Mouse (Mus musculus) kidney, postnatal 0 days (tissue): ENCODE measurements around the gene Wdr89. TPM values are rescaled to one million over a fixed set of nuclear protein-coding genes. Genes with fewer than 3 reads are reported as not detected.

Source experiments
- ATAC-seq: fragments of 200-750 bp; cut with Nextera tagmentation; replicated peaks from 2 replicates; pipeline ENCODE4 v1.8.0; 2017; ENCODE audit warnings: low read depth, moderate number of reproducible peaks, moderate TSS enrichment, moderate library complexity; ENCODE audit not compliant: low FRiP score
- DNase-seq: peaks from one replicate; pipeline ENCODE4 v3.0.0-alpha.2; 2016; ENCODE audit warnings: low spot score
- H3K27ac ChIP-seq: fragments of 300-500 bp; sonication (generic); 2 replicates; pipeline ENCODE4 v1.5.1; 2014; ENCODE audit warnings: mild to moderate bottlenecking
- H3K27me3 ChIP-seq: fragments of 300-500 bp; sonication (generic); 2 replicates; pipeline ENCODE4 v1.6.1; 2014; ENCODE audit warnings: low read length, mixed read lengths; ENCODE audit not compliant: insufficient read depth
- H3K36me3 ChIP-seq: fragments of 300-500 bp; sonication (generic); 2 replicates; pipeline ENCODE4 v1.6.1; 2014; ENCODE audit warnings: low read length, mixed read lengths; ENCODE audit not compliant: insufficient read depth
- H3K4me1 ChIP-seq: fragments of 300-500 bp; sonication (generic); replicated peaks from 2 replicates; pipeline ENCODE4 v1.6.1; 2014; ENCODE audit warnings: antibody characterized with exemption, low read length, mixed read lengths; ENCODE audit not compliant: insufficient read depth
- H3K4me2 ChIP-seq: fragments of 300-500 bp; sonication (generic); 2 replicates; pipeline ENCODE4 v1.6.1; 2014; ENCODE audit warnings: mild to moderate bottlenecking, low read length, moderate library complexity, mixed read lengths
- H3K4me3 ChIP-seq: fragments of 300-500 bp; sonication (generic); replicated peaks from 2 replicates; pipeline ENCODE4 v1.5.1; 2014; ENCODE audit warnings: low read depth, low read length
- H3K9ac ChIP-seq: fragments of 300-500 bp; sonication (generic); 2 replicates; pipeline ENCODE4 v1.6.1; 2014; ENCODE audit warnings: low read depth, low read length
- H3K9me3 ChIP-seq: fragments of 300-500 bp; sonication (generic); replicated peaks from 2 replicates; pipeline ENCODE4 v1.6.1; 2016; ENCODE audit warnings: low read length, inconsistent platforms, mixed read lengths
- CTCF ChIP-seq: IDR thresholded peaks from 2 replicates; pipeline ENCODE4 v1.5.1; 2016; ENCODE audit warnings: antibody characterized with exemption, low read depth, mild to moderate bottlenecking, moderate library complexity
- WGBS: fragments of 180-500 bp; shearing (Covaris S2); extraction: QIAGEN DNeasy Blood & Tissue Kit; methylation state at CpG from one replicate; pipeline ENCODE4 v1.1.7; 2014; 5-methylcytosine and 5-hydroxymethylcytosine counted together
- polyA plus RNA-seq: library from polyadenylated mRNA; unstranded; fragments of >200 nt; fragmentation: Nextera tagmentation; extraction: Ambion mirVana; gene quantifications from 2 replicates; pipeline ENCODE4 v1.2.1, GENCODE M21; 2015

The Wdr89 gene
- polyA plus RNA-seq, 1 experiment from 2014 or later = 9.9 TPM

GRCm38 (mm10) chr12:75595291-75596153, 73.8 kb downstream of the Wdr89 start:
- H3K4me2 ChIP-seq = peak overlapping the region; percentile 87
- under 1% methylated on average over 88 of the region's 97 CpGs for WGBS
- H3K4me1 ChIP-seq = peaks cover 3% of the 10 kb centered on the region; the same call in 1 of the 2 replicates
- DNase-seq (peak; percentile 33), ATAC-seq (peak; percentile 9)
- no peak for TF ChIP-seq CTCF
- peaks cover 13% of the 10 kb centered on the region; the same call in 1 of the 2 replicates for H3K36me3 ChIP-seq
- H3K9ac ChIP-seq = peak overlapping the region; percentile 96
- H3K4me3 ChIP-seq = peak overlapping the region; percentile 99
- no peaks in the 10 kb centered on the region for H3K27me3 ChIP-seq
- no peaks in the 10 kb centered on the region for H3K9me3 ChIP-seq
- peak overlapping the region; percentile 98 for H3K27ac ChIP-seq

- TF ChIP-seq CTCF = no peak
- Histone ChIP-seq H3K4me1 (peaks cover 3% of the 10 kb centered on the region; the same call in 1 of the 2 replicates), H3K27ac (no peak overlapping the region), H3K4me2 (peak overlapping the region; percentile 87), H3K27me3 (no peaks in the 10 kb centered on the region), H3K9ac (no peak overlapping the region), H3K9me3 (no peaks in the 10 kb centered on the region), H3K36me3 (peaks cover 17% of the 10 kb centered on the region), H3K4me3 (peak overlapping the region; percentile 99)
- DNase-seq = no peak
- WGBS = 35% methylated on average over 5 of the region's 5 CpGs
- ATAC-seq = no peak
Measured at GRCm38 (mm10) chr12:75594404-75594803, 74.9 kb downstream of the Wdr89 start.

- H3K4me2 ChIP-seq = peak overlapping the region; percentile 87; the same call in 1 of the 2 replicates
- ATAC-seq = no peak
- no peak overlapping the region for H3K4me3 ChIP-seq
- no peak for DNase-seq
- peaks cover 17% of the 10 kb centered on the region for H3K36me3 ChIP-seq
- H3K9ac ChIP-seq = no peak overlapping the region
- 70% methylated on average over 4 of the region's 4 CpGs for WGBS
- no peaks in the 10 kb centered on the region for H3K27me3 ChIP-seq
- H3K27ac ChIP-seq = no peak overlapping the region
- H3K4me1 ChIP-seq = peaks cover 3% of the 10 kb centered on the region; the same call in 1 of the 2 replicates
- no peak for TF ChIP-seq CTCF
- H3K9me3 ChIP-seq = no peaks in the 10 kb centered on the region
Measured at GRCm38 (mm10) chr12:75593817-75594216, 75.5 kb downstream of the Wdr89 start.

- peak; percentile 13; the same call in 1 of the 2 replicates for TF ChIP-seq CTCF
- Histone ChIP-seq H3K27ac (no peak overlapping the region), H3K4me3 (no peak overlapping the region), H3K27me3 (no peaks in the 10 kb centered on the region), H3K9ac (no peak overlapping the region), H3K4me1 (no peaks in the 10 kb centered on the region; the same call in 1 of the 2 replicates), H3K36me3 (peaks cover 24% of the 10 kb centered on the region), H3K9me3 (no peaks in the 10 kb centered on the region), H3K4me2 (no peak overlapping the region)
- ATAC-seq (no peak), DNase-seq (no peak)
Measured at GRCm38 (mm10) chr12:75587501-75587900, 81.8 kb downstream of the Wdr89 start.

GRCm38 (mm10) chr12:75583776-75584175, 85.6 kb downstream of the Wdr89 start:
- Histone ChIP-seq H3K36me3 (peaks cover 12% of the 10 kb centered on the region), H3K4me3 (no peak overlapping the region), H3K4me2 (no peak overlapping the region), H3K4me1 (no peaks in the 10 kb centered on the region; the same call in 1 of the 2 replicates), H3K27ac (no peak overlapping the region), H3K9me3 (no peaks in the 10 kb centered on the region), H3K27me3 (no peaks in the 10 kb centered on the region), H3K9ac (no peak overlapping the region)
- no peak for TF ChIP-seq CTCF
- WGBS = 68% methylated on average over 3 of the region's 3 CpGs
- ATAC-seq (no peak), DNase-seq (no peak)

Other genes starting within 250 kb of the Wdr89 start
- 12.7 and 16.0 TPM in 2 replicates for gene Ppp2r5e, start 73.3 kb downstream of the Wdr89 start, polyA plus RNA-seq
- 24.6 and 27.0 TPM in 2 replicates for gene Sgpp1, start 66.2 kb upstream of the Wdr89 start, polyA plus RNA-seq
- gene Syne2, start 148.6 kb upstream of the Wdr89 start, polyA plus RNA-seq = 37.2 and 47.5 TPM in 2 replicates